Mouse (Mus musculus): ENCODE results near the gene Rbm20.

- TF ChIP-seq CTCF (IDR thresholded peaks at IDR 0.05; ENCODE audit: low read depth, low read length) (no peak), POLR2A (IDR thresholded peaks at IDR 0.05; ENCODE audit: borderline replicate concordance, low read depth, low read length) (no peak)
These were observed 155.4 kb downstream of the Rbm20 start for GRCm38 (mm10) chr19:53832512-53832911.

Measured in bone marrow macrophage, adult 2 months (primary cell).